Comparison of ENCODE assay signal across 6 mouse cellular contexts in genomic region chr5:108486148-108486547, GRCm38 (mm10). TPM values are rescaled to one million over a fixed set of nuclear protein-coding genes. Genes with fewer than 3 reads are reported as not detected.
DNase-seq lines count a peak whose midpoint lies in the region; ATAC-seq lines count a peak whose summit lies in the region.
"Not testable (repeated sequence)": the region's sequence is repeated elsewhere in the genome, so short reads cannot be mapped to it uniquely, and the experiment has no call there.
"Had no signal": no experiment of that assay in that cellular context is flagged by ENCODE, and none has a peak within 500 bp of the region (broad histone marks: within the 10 kb centered on the region; RNA-seq: fewer than 3 reads in every experiment).

No protein-coding gene starts in this region.

- DNase-seq in heart, adult 11 months = peak; percentile 56
- DNase-seq in intestine, embryonic 14.5 days (ENCODE audit: low spot score) = peak; percentile 33
- DNase-seq in midbrain, embryonic 11.5 days (ENCODE audit: low spot score, missing footprints) = peak; percentile 67

- not testable (repeated sequence) for H3K27me3 ChIP-seq in intestine, embryonic 14.5 days (replicated peaks; ENCODE audit: control insufficient read depth, insufficient read depth, low read length); midbrain, embryonic 11.5 days (ENCODE audit: control insufficient read depth, insufficient read depth, low read length)

- H3K9me3 ChIP-seq in intestine, embryonic 14.5 days (ENCODE audit: control insufficient read depth, low read length); midbrain, embryonic 11.5 days (ENCODE audit: control insufficient read depth, low read length): not testable (repeated sequence)

- not testable (repeated sequence) for ATAC-seq in intestine, embryonic 14.5 days (replicated peaks; ENCODE audit: low FRiP score, low TSS enrichment, low read depth); midbrain, embryonic 11.5 days (ENCODE audit: low FRiP score)

- 95% methylated on average over 3 of the region's 5 CpGs for WGBS in intestine, embryonic 14.5 days
- WGBS in midbrain, embryonic 11.5 days = 95% methylated on average over 4 of the region's 5 CpGs

- H3K9ac ChIP-seq in intestine, embryonic 14.5 days (ENCODE audit: low read length); midbrain, embryonic 11.5 days (ENCODE audit: low read length): not testable (repeated sequence)

- not testable (repeated sequence) for H3K4me2 ChIP-seq in intestine, embryonic 14.5 days (ENCODE audit: low read length); midbrain, embryonic 11.5 days

- not testable (repeated sequence) for H3K4me1 ChIP-seq in intestine, embryonic 14.5 days (replicated peaks; ENCODE audit: control insufficient read depth, insufficient read depth, low read length); midbrain, embryonic 11.5 days (ENCODE audit: control insufficient read depth, insufficient read depth, low read length)

- H3K27ac ChIP-seq in intestine, embryonic 14.5 days (ENCODE audit: low read depth); midbrain, embryonic 11.5 days (ENCODE audit: low read depth, low read length): not testable (repeated sequence)

- H3K4me3 ChIP-seq in intestine, embryonic 14.5 days (ENCODE audit: low read depth, low read length); midbrain, embryonic 11.5 days (ENCODE audit: low read depth, low read length): not testable (repeated sequence)

- peaks cover 80% of the 10 kb centered on the region for H3K36me3 ChIP-seq in intestine, embryonic 14.5 days (ENCODE audit: control insufficient read depth, insufficient read depth, low read length)
- H3K36me3 ChIP-seq in midbrain, embryonic 11.5 days (ENCODE audit: control insufficient read depth, insufficient read depth, low read length) = peaks cover 19% of the 10 kb centered on the region

RNA-seq across cellular contexts. Expression of gene Pcgf3, which starts 25.1 kb away (rescaled TPM):
- 20.9 and 24.9 TPM in 2 replicates for polyA plus RNA-seq in intestine, embryonic 14.5 days (2014; fragmentation: Nextera tagmentation; extraction: Ambion mirVana)
- 29.2 and 34.0 TPM in 2 replicates for polyA plus RNA-seq in midbrain, embryonic 11.5 days (2014; fragmentation: Nextera tagmentation; extraction: Ambion mirVana)

RNA-seq across cellular contexts. Expression of gene Mfsd7a, which starts 37.5 kb away (rescaled TPM):
- 0.07 and 0.50 TPM in 2 replicates for polyA plus RNA-seq in intestine, embryonic 14.5 days (2014; fragmentation: Nextera tagmentation; extraction: Ambion mirVana)
- polyA plus RNA-seq in midbrain, embryonic 11.5 days (2014; fragmentation: Nextera tagmentation; extraction: Ambion mirVana) = 0.18 TPM in 1 of 2 replicates, not detected in the other
- polyA plus RNA-seq: activated CD4-positive, CD25-positive, alpha-beta regulatory T cell, adult 4 months; CD4-positive, CD25-positive, alpha-beta regulatory T cell, adult 4 months; G1E had no signal

RNA-seq across cellular contexts. Expression of gene Atp5k, which starts 51.9 kb away (rescaled TPM):
- polyA plus RNA-seq in intestine, embryonic 14.5 days (2014; fragmentation: Nextera tagmentation; extraction: Ambion mirVana) = 452 and 522 TPM in 2 replicates
- 392 and 433 TPM in 2 replicates for polyA plus RNA-seq in midbrain, embryonic 11.5 days (2014; fragmentation: Nextera tagmentation; extraction: Ambion mirVana)
